Mouse (Mus musculus) heart, adult 2 months (tissue): Measurements from ENCODE around the gene Fam171a2.

Experiments
- CTCF ChIP-seq: fragments of 200-600 bp; IDR thresholded peaks from 2 replicates; pipeline ENCODE4 v1.8.1; 2022; ENCODE audit warnings: antibody characterized with exemption, mild to moderate bottlenecking, moderate library complexity
- EP300 ChIP-seq: fragments of 200-500 bp; IDR thresholded peaks from 2 replicates; pipeline ENCODE4 v1.6.1; 2011; ENCODE audit warnings: low read depth, low read length, control low read depth; ENCODE audit not compliant: insufficient read depth
- POLR2A ChIP-seq: fragments of 200-500 bp; IDR thresholded peaks from 2 replicates; pipeline ENCODE4 v1.6.1; 2011; ENCODE audit warnings: mild to moderate bottlenecking, low read depth, low read length, control low read depth; ENCODE audit not compliant: insufficient read depth

DNA sequence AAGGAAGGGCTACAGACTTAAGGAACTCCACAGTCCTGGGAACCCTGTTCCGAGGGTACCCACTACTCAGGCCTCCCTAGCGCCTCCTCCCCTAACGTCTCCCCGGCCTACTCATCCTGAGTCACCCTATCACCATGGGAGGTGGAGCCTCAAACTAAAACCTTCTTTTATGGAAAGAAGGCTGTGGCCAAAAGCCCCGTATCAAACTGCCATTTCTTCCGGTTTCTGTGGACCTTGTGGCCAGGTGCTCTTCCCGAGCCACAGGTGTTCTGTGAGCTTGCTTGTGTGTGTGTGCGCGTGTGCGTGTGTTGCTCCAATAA, 11.1 kb downstream of the Fam171a2 start:
- TF ChIP-seq POLR2A (no peak), CTCF (no peak), EP300 (no peak)
